Mouse (Mus musculus) heart, postnatal 0 days (tissue): ENCODE measurements around the gene Hoxb8.

Experiments used
- CTCF ChIP-seq: IDR thresholded peaks from 2 replicates; pipeline ENCODE4 v1.5.1; 2016; ENCODE audit warnings: antibody characterized with exemption, control low read depth, low read depth
- EP300 ChIP-seq: IDR thresholded peaks from 2 replicates; pipeline ENCODE4 v1.6.1; 2016; ENCODE audit warnings: antibody characterized with exemption, low read depth

GRCm38 (mm10) chr11:96306183-96306907 lies 24.6 kb downstream of the Hoxb8 start:
- TF ChIP-seq CTCF = no peak
- no peak for TF ChIP-seq EP300
